Mouse (Mus musculus) hindbrain, postnatal 0 days (tissue): Measurements from ENCODE around the gene Unc93a2. TPM values are rescaled to one million over a fixed set of nuclear protein-coding genes. Genes with fewer than 3 reads are reported as not detected.
"Not testable (repeated sequence)": the region's sequence is repeated elsewhere in the genome, so short reads cannot be mapped to it uniquely, and the experiment has no call there.

Experiments
- ATAC-seq: fragments of 200-750 bp; cut with Nextera tagmentation; 2 replicates; pipeline ENCODE4 v1.8.0; 2017; ENCODE audit warnings: mild to moderate bottlenecking, moderate TSS enrichment, moderate library complexity
- DNase-seq: peaks from one replicate; pipeline ENCODE4 v3.0.0-alpha.2; 2015; ENCODE audit warnings: low spot score
- H3K27ac ChIP-seq: fragments of 300-500 bp; sonication (generic); 2 replicates; pipeline ENCODE4 v1.5.1; 2014; ENCODE audit warnings: mild to moderate bottlenecking
- H3K27me3 ChIP-seq: fragments of 300-500 bp; sonication (generic); 2 replicates; pipeline ENCODE4 v1.6.1; 2014; ENCODE audit warnings: low read length, mixed read lengths; ENCODE audit not compliant: insufficient read depth
- H3K36me3 ChIP-seq: fragments of 300-500 bp; sonication (generic); 2 replicates; pipeline ENCODE4 v1.6.1; 2014; ENCODE audit warnings: low read length, mixed read lengths; ENCODE audit not compliant: insufficient read depth
- H3K4me1 ChIP-seq: fragments of 300-500 bp; sonication (generic); 2 replicates; pipeline ENCODE4 v1.6.1; 2014; ENCODE audit warnings: antibody characterized with exemption, low read length, mixed read lengths; ENCODE audit not compliant: insufficient read depth
- H3K4me2 ChIP-seq: fragments of 300-500 bp; sonication (generic); 2 replicates; pipeline ENCODE4 v1.6.1; 2014; ENCODE audit warnings: low read depth, mild to moderate bottlenecking, low read length, moderate library complexity, mixed read lengths
- H3K4me3 ChIP-seq: fragments of 300-500 bp; sonication (generic); 2 replicates; pipeline ENCODE4 v1.5.1; 2014; ENCODE audit warnings: low read length
- H3K9ac ChIP-seq: fragments of 300-500 bp; sonication (generic); replicated peaks from 2 replicates; pipeline ENCODE4 v1.6.1; 2014; ENCODE audit warnings: mild to moderate bottlenecking, low read length, moderate library complexity, mixed read lengths
- H3K9me3 ChIP-seq: fragments of 300-500 bp; sonication (generic); 2 replicates; pipeline ENCODE4 v1.6.1; 2016; ENCODE audit warnings: low read length, mixed read lengths
- WGBS: fragments of 180-500 bp; shearing (Covaris S2); extraction: QIAGEN DNeasy Blood & Tissue Kit; methylation state at CpG from one replicate; pipeline ENCODE4 v1.1.7; 2014; 5-methylcytosine and 5-hydroxymethylcytosine counted together
- polyA plus RNA-seq: library from polyadenylated mRNA; unstranded; fragments of >200 nt; fragmentation: Nextera tagmentation; extraction: Ambion mirVana; gene quantifications from 2 replicates; pipeline ENCODE4 v1.2.1, GENCODE M21; 2015
- total RNA-seq: library from RNA; depleted of rRNA; stranded (reverse); fragments of >200 nt; gene quantifications from 2 replicates; pipeline ENCODE4 v1.2.3, GENCODE M21; 2014

Unc93a2 gene
- total and polyA plus RNA-seq, 2 experiments from 2014 or later: 0.05 TPM; not detected in 1

DNA sequence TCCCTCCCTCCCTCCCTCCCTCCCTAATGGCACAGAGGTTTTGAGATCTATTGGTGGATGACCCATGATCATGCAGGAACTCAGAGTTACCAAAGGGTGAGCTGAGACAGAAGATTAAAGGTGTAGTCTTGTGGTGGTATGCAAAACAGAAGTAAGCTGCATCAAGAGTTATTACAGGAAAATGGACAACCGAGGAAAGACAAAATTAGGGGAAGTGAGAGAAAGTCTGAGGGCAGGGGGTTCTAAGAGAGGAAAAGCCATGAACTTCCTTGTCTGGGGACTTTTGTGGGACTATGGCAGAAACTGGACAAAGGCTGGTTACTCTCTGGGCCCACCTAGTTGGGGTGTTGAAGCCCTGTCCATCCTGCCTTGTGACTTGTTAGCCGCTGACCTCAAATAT, 11.0 kb upstream of the Unc93a2 start:
- not testable (repeated sequence) for H3K4me3 ChIP-seq, H3K27ac ChIP-seq, DNase-seq, H3K4me1 ChIP-seq, ATAC-seq, H3K9me3 ChIP-seq, H3K9ac ChIP-seq, H3K4me2 ChIP-seq, H3K36me3 ChIP-seq, H3K27me3 ChIP-seq
- no CpG with 5 or more reads among the region's 2 CpGs for WGBS

DNA sequence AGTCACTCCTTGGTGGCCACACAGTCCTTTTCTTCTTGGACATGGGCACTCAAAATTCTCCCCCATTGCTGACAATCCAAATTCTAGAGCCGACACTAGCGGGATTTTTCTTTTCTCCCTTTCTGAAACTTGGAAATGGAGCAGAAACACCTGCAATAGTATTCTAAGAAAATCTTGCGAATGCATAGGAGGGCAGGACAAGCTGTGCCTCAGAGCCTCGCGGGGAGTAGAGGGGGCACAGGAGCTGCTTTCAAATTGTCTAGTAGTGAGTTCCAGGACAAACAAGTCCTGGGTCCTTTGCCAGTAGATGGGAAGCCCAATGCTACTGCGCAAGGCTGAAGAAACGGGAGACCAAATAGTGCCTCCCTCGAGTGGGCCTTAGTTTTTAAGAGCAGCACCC, 10.4 kb upstream of the Unc93a2 start:
- not testable (repeated sequence) for H3K4me1 ChIP-seq, H3K4me3 ChIP-seq, H3K27ac ChIP-seq, H3K27me3 ChIP-seq, H3K4me2 ChIP-seq, ATAC-seq, H3K36me3 ChIP-seq, H3K9me3 ChIP-seq, DNase-seq, H3K9ac ChIP-seq
- 88% methylated on average over 6 of the region's 8 CpGs for WGBS

DNA sequence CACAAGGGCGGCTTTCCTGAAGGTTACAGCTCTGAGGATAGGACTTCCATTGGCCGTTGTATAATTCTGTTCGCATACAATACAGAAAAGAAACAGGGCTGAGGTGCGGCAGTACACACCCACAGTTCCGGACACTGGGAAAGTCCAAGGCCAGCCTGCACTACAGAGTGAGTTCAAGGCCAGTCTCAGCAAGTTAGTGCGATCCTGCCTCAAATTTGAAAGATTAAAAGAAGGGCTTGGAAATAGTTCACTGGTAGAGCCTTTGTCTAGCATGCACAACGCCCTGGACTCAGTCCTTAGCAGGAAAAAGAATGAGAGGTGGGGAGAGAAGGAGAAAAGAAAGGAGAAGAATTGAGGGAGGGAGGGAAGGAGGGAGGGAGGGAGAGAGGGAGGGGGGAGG, 9.9 kb upstream of the Unc93a2 start:
- WGBS: 87% methylated on average over 7 of the region's 7 CpGs
- H3K4me1 ChIP-seq, H3K9me3 ChIP-seq, DNase-seq, H3K36me3 ChIP-seq, H3K4me3 ChIP-seq, ATAC-seq, H3K9ac ChIP-seq, H3K27ac ChIP-seq, H3K4me2 ChIP-seq, H3K27me3 ChIP-seq: not testable (repeated sequence)

DNA sequence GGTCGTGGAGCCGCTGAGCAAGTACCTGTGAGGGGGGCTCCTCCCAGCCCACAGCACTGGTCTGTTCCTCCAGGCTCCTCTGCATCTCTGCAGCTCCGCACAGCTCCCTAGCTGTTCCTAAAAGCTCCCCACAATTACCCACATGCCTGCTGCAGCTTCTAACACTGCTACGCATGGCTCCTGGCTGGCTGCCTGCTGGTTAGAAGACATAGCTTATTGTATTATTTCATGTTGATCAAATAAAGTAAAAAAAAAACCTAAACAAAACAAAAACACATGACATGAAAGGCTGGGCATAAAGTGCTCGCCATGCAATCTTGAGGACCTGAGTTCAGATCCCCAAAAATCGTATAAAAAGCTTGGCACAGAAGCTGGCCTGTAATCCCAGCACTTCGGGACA, 4.6 kb upstream of the Unc93a2 start:
- not testable (repeated sequence) for H3K27me3 ChIP-seq, H3K4me1 ChIP-seq, H3K4me2 ChIP-seq, H3K36me3 ChIP-seq, ATAC-seq, H3K27ac ChIP-seq, H3K9me3 ChIP-seq, H3K9ac ChIP-seq, H3K4me3 ChIP-seq
- peak; percentile 2 for DNase-seq
- 45% methylated on average over 7 of the region's 7 CpGs for WGBS

DNA sequence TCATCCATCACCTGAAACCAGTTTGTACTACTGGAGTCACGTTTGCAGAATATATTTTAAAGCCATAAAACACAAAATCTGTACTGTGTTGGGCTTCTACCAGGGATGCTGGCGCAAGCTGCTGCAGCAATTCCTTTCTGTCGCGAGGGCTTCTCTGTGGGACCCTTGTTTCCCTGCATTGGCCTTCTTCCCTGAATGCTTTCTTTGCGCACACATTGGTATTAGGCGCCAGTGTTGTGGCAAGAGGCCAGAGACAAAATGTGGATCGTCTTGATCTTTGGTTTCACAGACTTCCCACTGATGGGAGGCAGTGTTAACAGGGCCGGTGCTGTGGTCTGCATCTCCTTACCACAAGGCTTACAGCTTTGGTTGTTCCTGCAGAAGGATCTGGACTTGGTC, 3.7 kb upstream of the Unc93a2 start:
- peak; percentile 43 for DNase-seq
- not testable (repeated sequence) for H3K27me3 ChIP-seq, H3K27ac ChIP-seq, H3K4me1 ChIP-seq, H3K4me3 ChIP-seq, H3K9me3 ChIP-seq, H3K36me3 ChIP-seq, H3K9ac ChIP-seq, H3K4me2 ChIP-seq
- peak; percentile 71 for ATAC-seq
- 57% methylated on average over 6 of the region's 8 CpGs for WGBS

DNA sequence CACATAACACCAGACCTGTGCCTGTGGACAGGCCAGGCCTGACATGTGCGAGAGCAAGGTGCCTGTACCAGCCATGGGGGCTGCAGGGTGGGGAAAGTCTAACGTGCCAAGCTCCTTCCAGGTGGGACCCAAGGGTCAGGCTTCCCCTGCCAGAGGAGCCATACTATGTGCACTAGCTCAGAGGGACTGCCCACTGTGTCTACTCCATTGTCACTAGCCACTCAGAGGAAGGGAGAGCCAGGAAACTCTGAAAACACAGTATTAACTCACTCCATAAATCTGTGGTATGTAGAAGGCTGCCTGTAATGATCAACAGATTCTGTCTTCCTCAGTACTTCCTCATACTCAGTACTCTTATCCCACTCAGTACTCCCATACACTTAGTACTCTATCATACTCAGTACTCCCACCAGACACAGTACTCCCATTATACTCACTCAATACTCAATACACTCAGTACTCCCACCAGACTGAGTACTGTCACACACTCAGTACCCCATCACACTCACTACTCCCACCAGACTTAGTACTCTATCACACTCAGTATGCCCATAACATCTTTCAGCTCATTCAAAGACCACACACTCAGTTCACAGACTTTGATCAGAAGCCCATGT, 3.2 kb upstream of the Unc93a2 start:
- H3K36me3 ChIP-seq, H3K27me3 ChIP-seq, H3K27ac ChIP-seq, H3K4me3 ChIP-seq, H3K4me2 ChIP-seq, H3K9me3 ChIP-seq, DNase-seq, H3K4me1 ChIP-seq, H3K9ac ChIP-seq: not testable (repeated sequence)
- WGBS: no CpG with 5 or more reads among the region's 2 CpGs
- ATAC-seq: peak; percentile 28; the same call in 1 of the 2 replicates

DNA sequence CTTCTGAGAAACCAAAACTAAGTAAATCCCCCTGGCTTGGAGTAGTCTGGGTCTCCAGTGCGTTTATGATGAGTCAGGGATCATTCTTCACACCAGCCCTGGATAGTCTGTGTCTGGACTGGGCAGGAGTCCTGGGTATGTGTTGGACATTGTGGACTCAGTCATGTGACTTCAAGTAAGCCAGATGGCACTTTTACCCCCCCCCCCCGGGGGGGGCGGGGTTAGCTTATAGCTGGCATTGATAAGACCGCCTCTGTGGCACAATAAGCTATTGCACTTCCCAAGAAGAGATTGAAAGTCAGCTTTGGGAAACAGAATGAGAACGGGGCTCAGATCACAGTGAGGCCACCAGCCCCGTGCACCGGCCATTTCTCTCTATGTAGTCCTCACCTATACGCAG, 752 bp upstream of the Unc93a2 start:
- DNase-seq: peak; percentile 65
- not testable (repeated sequence) for H3K4me3 ChIP-seq, H3K27ac ChIP-seq, H3K36me3 ChIP-seq, H3K9ac ChIP-seq, H3K27me3 ChIP-seq, H3K9me3 ChIP-seq, H3K4me1 ChIP-seq, ATAC-seq, H3K4me2 ChIP-seq
- WGBS: 54% methylated on average over 8 of the region's 8 CpGs

DNA sequence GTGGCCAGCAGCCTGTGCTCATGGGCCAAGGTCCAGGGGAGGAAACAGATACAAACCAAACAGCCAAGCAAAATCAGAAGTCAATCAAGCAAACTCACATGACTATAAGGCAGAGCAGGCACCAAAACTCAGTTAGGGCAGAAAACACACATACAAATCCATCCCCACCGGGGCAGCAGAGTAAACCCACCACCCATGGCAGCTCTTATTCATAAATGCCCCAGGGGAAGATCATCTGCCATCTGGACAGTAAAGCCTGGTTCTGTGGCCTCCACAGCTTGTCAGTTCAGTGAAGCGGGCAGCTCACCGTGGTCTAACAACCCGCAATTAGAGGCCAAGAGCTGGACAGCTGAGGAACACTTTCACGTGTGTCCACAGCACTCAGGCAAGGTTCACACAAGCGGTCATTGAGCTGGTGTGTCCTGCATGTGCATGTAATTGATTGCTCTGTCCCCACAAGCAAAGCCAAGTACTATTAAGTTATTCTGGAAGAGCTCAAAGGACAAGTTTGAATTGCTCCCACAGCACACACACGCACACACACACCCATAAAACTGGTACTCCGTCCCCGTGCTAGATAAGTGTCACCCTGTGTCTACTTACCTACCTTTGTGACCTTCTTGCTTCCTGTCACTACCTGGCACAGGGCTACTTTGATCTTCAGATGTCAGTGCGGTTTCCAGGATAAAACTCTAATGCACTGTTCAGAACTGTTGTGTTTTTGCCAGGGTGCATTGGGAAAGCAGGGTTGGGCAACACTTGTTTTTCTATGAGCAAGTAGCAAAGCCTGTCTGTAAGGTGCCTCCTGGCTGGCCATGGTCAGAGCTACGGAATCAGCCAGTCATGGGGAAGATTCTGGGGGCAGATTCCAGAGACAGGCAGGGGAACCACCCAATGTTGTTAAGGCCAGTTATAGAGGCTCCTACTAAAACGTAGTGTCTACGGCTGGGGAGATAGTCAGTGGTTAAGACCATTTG, 1.8 kb downstream of the Unc93a2 start:
- not testable (repeated sequence) for ATAC-seq, H3K9ac ChIP-seq, H3K4me1 ChIP-seq, H3K36me3 ChIP-seq, H3K27me3 ChIP-seq, H3K4me3 ChIP-seq, DNase-seq, H3K27ac ChIP-seq, H3K4me2 ChIP-seq, H3K9me3 ChIP-seq
- 77% methylated on average over 8 of the region's 13 CpGs for WGBS

DNA sequence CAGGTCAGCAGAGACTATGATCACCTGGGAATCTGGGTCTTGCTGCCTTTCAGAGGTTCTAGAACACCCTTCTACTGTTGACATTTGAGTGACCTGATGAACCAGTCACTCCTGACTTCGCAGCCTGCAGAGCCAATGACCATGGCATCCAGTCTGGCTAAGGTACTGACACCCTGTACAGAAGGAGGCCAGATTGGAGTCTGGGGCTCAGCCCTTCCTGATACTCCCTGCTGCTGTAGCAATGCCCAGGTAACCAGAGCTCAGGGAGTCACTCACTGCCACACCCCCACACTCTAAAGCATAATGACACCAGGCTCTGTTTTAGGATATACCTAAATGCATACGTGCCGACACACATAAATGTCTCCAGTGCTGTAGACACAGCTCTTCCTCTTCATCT, 2.6 kb downstream of the Unc93a2 start:
- H3K9me3 ChIP-seq, H3K9ac ChIP-seq, ATAC-seq, H3K27ac ChIP-seq, H3K36me3 ChIP-seq, H3K4me1 ChIP-seq, H3K4me2 ChIP-seq, H3K27me3 ChIP-seq, DNase-seq, H3K4me3 ChIP-seq: not testable (repeated sequence)
- WGBS: 92% methylated on average over 1 of the region's 3 CpGs

DNA sequence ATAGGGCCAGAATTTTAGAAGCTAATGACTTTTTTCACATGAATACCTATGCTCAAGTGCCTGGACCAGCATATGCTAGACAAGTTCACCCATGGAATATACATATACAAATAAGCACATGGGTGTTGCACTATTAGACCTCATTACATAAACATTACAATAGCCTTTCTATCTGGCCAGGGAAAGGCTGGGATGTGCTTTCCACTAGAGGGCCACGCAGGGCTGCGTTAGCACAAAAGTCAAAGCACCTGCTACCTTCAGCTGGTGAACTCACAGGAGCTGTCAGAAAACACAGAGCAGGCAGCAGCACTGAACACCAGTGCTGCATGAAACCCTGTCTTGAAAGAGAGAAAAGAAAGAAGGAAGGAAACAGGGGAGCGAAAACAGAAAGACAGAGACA, 7.4 kb downstream of the Unc93a2 start:
- H3K4me3 ChIP-seq, H3K9ac ChIP-seq, H3K27me3 ChIP-seq, H3K4me2 ChIP-seq, H3K36me3 ChIP-seq, H3K9me3 ChIP-seq, H3K27ac ChIP-seq, DNase-seq, H3K4me1 ChIP-seq: not testable (repeated sequence)
- WGBS: 26% methylated on average over 2 of the region's 3 CpGs
- ATAC-seq: peak; percentile 38; the same call in 1 of the 2 replicates
